Mouse (Mus musculus) NIH3T3 (cell line): ENCODE data around the gene Tenm3.
A peak's percentile ranks its signal among the peaks of the same experiment; 100 is the strongest.

Source experiments
- DNase-seq: peaks from one replicate; pipeline ENCODE4 v3.0.0-alpha.2; 2012; ENCODE audit warnings: low read depth

Gene Tenm3

DNA sequence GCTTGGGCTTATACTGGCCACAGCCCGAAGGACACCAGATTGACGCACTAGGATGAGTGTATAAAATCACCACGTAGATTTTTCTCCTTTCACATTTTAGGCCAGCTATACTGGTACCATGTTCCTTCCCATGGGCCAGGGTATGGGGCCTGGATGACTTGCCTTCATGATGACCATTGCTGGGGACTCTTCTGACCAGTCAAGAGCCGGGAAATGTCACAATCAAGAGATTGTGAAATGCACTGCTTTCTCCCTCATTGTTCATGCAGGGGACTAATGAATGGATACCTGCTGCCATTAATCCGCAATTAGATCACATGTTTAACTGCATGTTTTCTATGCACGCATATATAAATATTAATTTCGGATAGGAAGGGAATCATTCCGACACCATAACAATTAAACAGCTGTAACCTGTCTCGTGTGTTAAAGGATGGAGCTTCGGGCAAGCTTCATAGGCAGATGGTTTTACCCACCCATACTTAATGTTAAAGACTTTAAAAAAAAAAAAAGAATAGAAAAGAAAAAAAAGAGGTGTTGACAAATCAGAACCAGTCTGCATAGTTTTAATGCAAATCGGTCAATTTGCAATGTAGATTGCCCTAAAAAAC is 521.0 kb downstream of the Tenm3 start:
- no peak for DNase-seq

- no peak for DNase-seq
Observed at GRCm38 (mm10) chr8:48322240-48322639, 521.5 kb downstream of the Tenm3 start.

DNA sequence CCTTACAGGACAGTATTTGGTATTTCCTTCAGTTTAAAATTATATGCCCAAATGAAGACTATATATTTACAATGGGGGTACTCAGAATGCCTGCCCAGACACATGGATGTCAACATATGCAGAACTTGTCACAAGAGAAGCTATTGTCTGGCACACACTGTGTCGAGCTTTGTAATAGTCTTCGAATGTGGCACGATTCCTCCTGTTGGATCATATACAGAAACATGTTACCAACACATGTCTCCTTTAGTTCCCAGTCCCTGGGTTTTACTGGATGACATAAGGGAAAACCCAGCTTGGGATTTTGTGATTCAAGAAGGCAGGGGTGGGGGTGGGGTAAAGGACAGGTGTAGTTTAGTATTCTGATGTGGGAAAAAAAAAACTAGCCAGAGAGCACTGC is 524.1 kb downstream of the Tenm3 start:
- DNase-seq = no peak

GRCm38 (mm10) chr8:48317498-48317897 is 526.3 kb downstream of the Tenm3 start:
- DNase-seq = no peak

GRCm38 (mm10) chr8:48315605-48316004 is 528.1 kb downstream of the Tenm3 start:
- no peak for DNase-seq

GRCm38 (mm10) chr8:48313985-48314368 is 529.8 kb downstream of the Tenm3 start:
- DNase-seq = no peak

DNA sequence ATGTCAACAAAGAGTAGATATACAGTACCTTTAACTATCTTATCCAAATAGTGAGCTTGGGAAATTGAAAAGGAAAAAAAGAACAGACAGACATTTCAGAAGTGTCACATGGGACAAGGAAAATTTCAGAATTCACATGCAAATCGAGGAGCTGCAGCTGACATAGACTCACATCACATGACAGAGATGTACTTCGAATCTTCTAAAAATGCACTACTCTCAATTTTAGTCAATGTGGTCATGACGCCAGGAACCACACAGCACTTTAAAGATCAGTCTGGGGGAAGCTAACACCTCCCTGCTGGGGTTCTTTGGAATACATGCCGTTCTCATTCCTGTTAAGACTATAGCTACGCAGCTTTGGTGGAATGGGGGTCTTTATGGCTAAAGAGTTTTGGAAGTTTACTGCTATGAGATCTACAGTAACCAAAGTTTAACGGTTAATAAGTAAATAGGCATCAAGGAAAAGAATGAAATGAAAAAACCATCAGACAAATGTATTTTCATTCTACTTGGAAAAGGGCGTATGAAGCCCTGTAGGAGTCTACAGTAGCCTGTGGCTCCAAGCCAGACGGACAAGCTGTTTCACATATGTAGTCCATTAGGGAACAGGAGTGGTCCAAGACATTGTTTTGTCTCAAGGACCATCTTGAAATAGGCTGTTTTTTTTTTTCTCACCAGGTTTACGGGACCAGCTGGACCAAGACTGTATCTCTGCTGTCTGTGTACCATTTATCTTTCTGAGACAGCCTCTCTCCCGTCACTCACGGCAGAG is 530.4 kb downstream of the Tenm3 start:
- no peak for DNase-seq

- peak; percentile 5 for DNase-seq
Observed at GRCm38 (mm10) chr8:48311706-48312105, 532.0 kb downstream of the Tenm3 start.

GRCm38 (mm10) chr8:48310240-48310849 is 533.4 kb downstream of the Tenm3 start:
- DNase-seq = no peak

GRCm38 (mm10) chr8:48309191-48309987 is 534.4 kb downstream of the Tenm3 start:
- peak; percentile 51 for DNase-seq

- no peak for DNase-seq
Observed at GRCm38 (mm10) chr8:48304224-48304623, 539.5 kb downstream of the Tenm3 start.

GRCm38 (mm10) chr8:48300613-48301037 is 543.1 kb downstream of the Tenm3 start:
- DNase-seq = no peak

GRCm38 (mm10) chr8:48300061-48300460 is 543.7 kb downstream of the Tenm3 start:
- DNase-seq = no peak

DNA sequence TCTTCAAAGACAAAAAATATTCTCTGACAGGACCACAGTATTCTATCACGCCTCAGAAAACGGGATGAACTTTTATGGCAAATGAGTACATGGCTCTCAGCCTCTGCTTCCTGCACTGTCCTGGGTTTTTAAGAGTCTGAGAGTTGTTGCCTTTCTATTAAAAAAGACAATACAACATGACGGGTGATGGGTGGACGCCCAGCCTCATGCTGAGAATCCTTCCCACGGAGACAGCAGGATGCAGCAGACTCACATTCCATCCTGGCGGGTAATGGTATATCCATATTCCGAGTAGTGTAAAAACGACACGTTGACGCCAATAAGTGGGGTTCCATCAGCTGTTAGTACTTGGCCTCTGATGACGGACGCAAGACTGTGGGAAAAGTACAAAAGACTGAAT is 544.4 kb downstream of the Tenm3 start:
- DNase-seq = no peak

DNA sequence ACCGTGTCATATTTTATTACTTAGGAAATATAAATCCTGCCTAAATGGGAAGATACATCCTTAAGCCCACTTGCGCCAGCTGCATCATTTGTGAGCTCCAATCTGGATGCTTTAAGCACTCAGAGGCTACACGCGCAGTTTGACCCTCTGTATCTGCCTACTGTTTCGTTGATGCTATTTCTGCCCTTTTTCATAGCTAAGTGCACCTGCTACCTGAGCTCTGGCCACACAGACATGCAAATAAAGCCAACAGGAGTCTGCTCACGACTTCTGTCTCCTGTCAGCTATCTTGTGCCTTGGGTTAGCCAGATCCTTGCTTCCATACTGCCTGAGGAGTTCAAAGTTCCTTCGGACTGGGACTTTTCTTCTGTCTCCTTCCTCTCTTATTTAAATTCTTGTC is 547.4 kb downstream of the Tenm3 start:
- DNase-seq = no peak

- DNase-seq = no peak
Observed at GRCm38 (mm10) chr8:48295558-48295957, 548.2 kb downstream of the Tenm3 start.

- no peak for DNase-seq
Observed at GRCm38 (mm10) chr8:48293797-48294196, 550.0 kb downstream of the Tenm3 start.

DNA sequence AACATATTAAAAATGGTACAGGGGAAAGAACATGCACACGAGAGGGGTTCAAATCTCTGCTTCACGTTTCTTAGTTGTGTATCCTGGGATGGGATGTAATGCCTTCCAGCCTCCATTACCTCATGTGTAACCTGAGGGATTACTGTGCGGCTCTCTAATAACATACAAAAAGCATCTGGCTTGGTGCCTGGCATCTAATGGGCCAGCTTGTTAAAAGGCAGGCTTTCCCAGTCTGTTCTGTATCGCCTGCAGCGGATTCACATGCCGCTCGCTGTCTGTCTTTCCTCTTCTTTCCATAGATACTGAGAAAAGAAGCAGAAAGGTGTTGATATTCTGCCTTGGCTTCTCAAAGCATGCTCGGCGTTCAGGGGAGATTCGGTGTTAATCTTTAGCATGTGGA is 558.3 kb downstream of the Tenm3 start:
- DNase-seq = no peak

DNA sequence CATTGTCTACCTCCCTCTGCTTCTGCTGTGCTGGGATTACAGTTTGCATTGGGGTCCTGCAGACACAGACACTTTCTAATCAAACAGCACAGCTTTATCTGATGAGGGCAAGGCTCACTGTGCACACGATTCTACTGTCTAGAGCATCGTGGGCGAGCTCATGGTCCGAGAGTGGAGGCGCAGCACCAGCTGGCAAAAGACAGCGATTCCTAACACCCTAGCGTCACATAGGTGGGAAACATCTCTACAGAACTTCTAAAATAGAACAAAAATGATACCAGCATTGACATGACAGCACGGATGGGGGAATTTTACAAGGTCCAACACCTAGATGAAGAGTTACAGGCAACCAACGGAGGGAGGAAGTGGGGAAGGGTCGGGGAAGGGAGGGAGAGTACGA is 561.9 kb downstream of the Tenm3 start:
- no peak for DNase-seq

DNA sequence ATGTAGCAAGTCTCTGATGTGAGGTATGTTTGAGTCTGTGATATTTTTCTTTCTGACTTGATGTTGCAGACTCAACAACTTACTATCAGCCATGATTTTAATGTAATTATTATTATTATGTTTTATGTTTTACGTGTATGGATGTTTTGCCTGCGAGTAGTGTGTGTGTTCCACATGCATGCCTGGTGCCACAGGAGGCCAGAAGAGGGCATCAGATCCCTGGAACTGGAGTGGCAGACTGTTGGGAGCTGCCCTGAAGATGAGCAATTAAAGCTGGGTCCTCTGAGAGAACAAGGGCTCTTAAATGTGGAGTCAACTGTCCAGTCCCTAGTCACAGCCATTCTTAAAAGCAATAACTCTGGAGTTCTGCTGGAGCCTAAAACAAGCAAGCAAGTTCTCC is 564.4 kb downstream of the Tenm3 start:
- DNase-seq = no peak

- no peak for DNase-seq
Observed at GRCm38 (mm10) chr8:48277986-48278635, 565.6 kb downstream of the Tenm3 start.

- DNase-seq = no peak
Observed at GRCm38 (mm10) chr8:48275066-48275465, 568.7 kb downstream of the Tenm3 start.
